Mouse (Mus musculus): Measurements from ENCODE around the gene Cblb.

Cblb gene

GRCm38 (mm10) chr16:52132808-52133490 lies 101.9 kb downstream of the Cblb start:
- no peak for DNase-seq (ENCODE audit: low spot score in 2 of 2)

- DNase-seq (ENCODE audit: low spot score in 2 of 2): peak; percentile 65 to 76
Measured at GRCm38 (mm10) chr16:52134631-52135227, 103.7 kb downstream of the Cblb start.

GRCm38 (mm10) chr16:52135689-52136390 lies 104.8 kb downstream of the Cblb start:
- DNase-seq (ENCODE audit: low spot score in 2 of 2): no peak

- DNase-seq (ENCODE audit: low spot score in 2 of 2): no peak
Measured at GRCm38 (mm10) chr16:52143101-52143500, 112.1 kb downstream of the Cblb start.

GRCm38 (mm10) chr16:52143818-52144217 lies 112.8 kb downstream of the Cblb start:
- DNase-seq (ENCODE audit: low spot score in 2 of 2): no peak

GRCm38 (mm10) chr16:52144792-52145191 lies 113.8 kb downstream of the Cblb start:
- no peak for DNase-seq (ENCODE audit: low spot score in 2 of 2)

GRCm38 (mm10) chr16:52145552-52145951 lies 114.5 kb downstream of the Cblb start:
- DNase-seq (ENCODE audit: low spot score in 2 of 2): no peak

GRCm38 (mm10) chr16:52146976-52147696 lies 116.1 kb downstream of the Cblb start:
- DNase-seq (ENCODE audit: low spot score in 2 of 2): no peak

- DNase-seq (ENCODE audit: low spot score in 2 of 2): no peak
Measured at GRCm38 (mm10) chr16:52148041-52148440, 117.0 kb downstream of the Cblb start.

- no peak for DNase-seq (ENCODE audit: low spot score in 2 of 2)
Measured at GRCm38 (mm10) chr16:52149135-52149769, 118.2 kb downstream of the Cblb start.

GRCm38 (mm10) chr16:52155030-52155696 lies 124.1 kb downstream of the Cblb start:
- no peak for DNase-seq (ENCODE audit: low spot score in 2 of 2)

- DNase-seq (ENCODE audit: low spot score in 2 of 2): no peak
Measured at GRCm38 (mm10) chr16:52159958-52160504, 129.0 kb downstream of the Cblb start.

GRCm38 (mm10) chr16:52164246-52164645 lies 133.2 kb downstream of the Cblb start:
- no peak for DNase-seq (ENCODE audit: low spot score in 2 of 2)

GRCm38 (mm10) chr16:52173253-52173652 lies 142.2 kb downstream of the Cblb start:
- no peak for DNase-seq (ENCODE audit: low spot score in 2 of 2)

GRCm38 (mm10) chr16:52179839-52180238 lies 148.8 kb downstream of the Cblb start:
- no peak for DNase-seq (ENCODE audit: low spot score in 2 of 2)

- no peak for DNase-seq (ENCODE audit: low spot score in 2 of 2)
Measured at GRCm38 (mm10) chr16:52182057-52182456, 151.0 kb downstream of the Cblb start.

GRCm38 (mm10) chr16:52184350-52184749 lies 153.3 kb downstream of the Cblb start:
- peak; percentile 26 to 39 for DNase-seq (ENCODE audit: low spot score in 2 of 2)

GRCm38 (mm10) chr16:52186731-52187130 lies 155.7 kb downstream of the Cblb start:
- no peak for DNase-seq (ENCODE audit: low spot score in 2 of 2)

GRCm38 (mm10) chr16:52189103-52189502 lies 158.1 kb downstream of the Cblb start:
- no peak for DNase-seq (ENCODE audit: low spot score in 2 of 2)

GRCm38 (mm10) chr16:52190714-52191113 lies 159.7 kb downstream of the Cblb start:
- DNase-seq (ENCODE audit: low spot score in 2 of 2): no peak

GRCm38 (mm10) chr16:52194040-52194439 lies 163.0 kb downstream of the Cblb start:
- no peak for DNase-seq (ENCODE audit: low spot score in 2 of 2)
